Mouse (Mus musculus) forebrain, embryonic 16.5 days (tissue): ENCODE measurements around the gene Gm44596. TPM values are rescaled to one million over a fixed set of nuclear protein-coding genes. Genes with fewer than 3 reads are reported as not detected.

Experiments used
- ATAC-seq: fragments of 200-750 bp; cut with Nextera tagmentation; 2 replicates; pipeline ENCODE4 v1.8.0; 2017; ENCODE audit warnings: mild to moderate bottlenecking, moderate library complexity
- H3K27ac ChIP-seq: fragments of 300-500 bp; sonication (generic); 2 replicates; pipeline ENCODE4 v1.5.1; 2014; ENCODE audit warnings: low read length, control low read depth
- H3K27me3 ChIP-seq: fragments of 300-500 bp; sonication (generic); replicated peaks from 2 replicates; pipeline ENCODE4 v1.6.1; 2014; ENCODE audit warnings: low read length; ENCODE audit not compliant: control insufficient read depth, insufficient read depth
- H3K36me3 ChIP-seq: fragments of 300-500 bp; sonication (generic); 2 replicates; pipeline ENCODE4 v1.6.1; 2014; ENCODE audit not compliant: control insufficient read depth, insufficient read depth
- H3K4me1 ChIP-seq: fragments of 300-500 bp; sonication (generic); replicated peaks from 2 replicates; pipeline ENCODE4 v1.6.1; 2014; ENCODE audit warnings: low read length; ENCODE audit not compliant: control insufficient read depth, insufficient read depth
- H3K4me2 ChIP-seq: fragments of 300-500 bp; sonication (generic); 2 replicates; pipeline ENCODE4 v1.6.1; 2014; ENCODE audit warnings: mild to moderate bottlenecking, low read length, control low read depth
- H3K4me3 ChIP-seq: fragments of 300-500 bp; sonication (generic); replicated peaks from 2 replicates; pipeline ENCODE4 v1.5.1; 2014; ENCODE audit warnings: mild to moderate bottlenecking, low read length, control low read depth
- H3K9ac ChIP-seq: fragments of 300-500 bp; sonication (generic); replicated peaks from 2 replicates; pipeline ENCODE4 v1.6.1; 2014; ENCODE audit warnings: low read depth, low read length, control low read depth
- H3K9me3 ChIP-seq: fragments of 300-500 bp; sonication (generic); 2 replicates; pipeline ENCODE4 v1.6.1; 2016; ENCODE audit warnings: low read length; ENCODE audit not compliant: control insufficient read depth
- WGBS: fragments of 180-500 bp; shearing (Covaris S2); extraction: QIAGEN DNeasy Blood & Tissue Kit; methylation state at CpG from one replicate; pipeline ENCODE4 v1.1.7; 2014; 5-methylcytosine and 5-hydroxymethylcytosine counted together
- polyA plus RNA-seq: library from polyadenylated mRNA; unstranded; fragments of >200 nt; fragmentation: Nextera tagmentation; extraction: Ambion mirVana; gene quantifications from 2 replicates; pipeline ENCODE4 v1.2.1, GENCODE M21; 2015

Gm44596 gene
- polyA plus RNA-seq, 1 experiment from 2014 or later, result not detected

DNA sequence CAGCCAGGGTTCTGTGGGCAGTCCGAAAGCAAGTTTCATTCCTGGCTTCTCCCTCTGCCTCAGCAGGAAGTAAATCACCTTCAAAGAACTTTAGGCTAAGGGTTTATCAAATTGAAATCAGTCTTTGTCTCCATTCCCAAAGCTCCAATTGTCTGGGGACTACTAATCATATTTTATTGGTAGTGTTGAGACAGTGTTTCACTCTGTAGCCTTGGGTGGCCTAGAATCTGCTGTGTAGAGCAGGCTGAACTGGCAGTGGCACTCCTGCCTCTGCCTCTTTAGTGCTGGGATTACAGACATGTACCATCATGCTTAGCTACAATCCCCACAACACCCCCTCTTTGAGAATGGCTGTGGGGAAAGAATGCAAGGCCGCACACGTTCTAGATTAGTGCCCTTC is 46.2 kb downstream of the Gm44596 start:
- no peak overlapping the region for H3K4me3 ChIP-seq
- H3K36me3 ChIP-seq, result no peaks in the 10 kb centered on the region
- H3K27me3 ChIP-seq, result no peaks in the 10 kb centered on the region
- no peak overlapping the region for H3K4me2 ChIP-seq
- 92% methylated on average over 3 of the region's 3 CpGs for WGBS
- no peak for ATAC-seq
- H3K9me3 ChIP-seq, result no peaks in the 10 kb centered on the region
- no peak overlapping the region for H3K9ac ChIP-seq
- peaks cover 7% of the 10 kb centered on the region for H3K4me1 ChIP-seq
- H3K27ac ChIP-seq, result no peak overlapping the region

DNA sequence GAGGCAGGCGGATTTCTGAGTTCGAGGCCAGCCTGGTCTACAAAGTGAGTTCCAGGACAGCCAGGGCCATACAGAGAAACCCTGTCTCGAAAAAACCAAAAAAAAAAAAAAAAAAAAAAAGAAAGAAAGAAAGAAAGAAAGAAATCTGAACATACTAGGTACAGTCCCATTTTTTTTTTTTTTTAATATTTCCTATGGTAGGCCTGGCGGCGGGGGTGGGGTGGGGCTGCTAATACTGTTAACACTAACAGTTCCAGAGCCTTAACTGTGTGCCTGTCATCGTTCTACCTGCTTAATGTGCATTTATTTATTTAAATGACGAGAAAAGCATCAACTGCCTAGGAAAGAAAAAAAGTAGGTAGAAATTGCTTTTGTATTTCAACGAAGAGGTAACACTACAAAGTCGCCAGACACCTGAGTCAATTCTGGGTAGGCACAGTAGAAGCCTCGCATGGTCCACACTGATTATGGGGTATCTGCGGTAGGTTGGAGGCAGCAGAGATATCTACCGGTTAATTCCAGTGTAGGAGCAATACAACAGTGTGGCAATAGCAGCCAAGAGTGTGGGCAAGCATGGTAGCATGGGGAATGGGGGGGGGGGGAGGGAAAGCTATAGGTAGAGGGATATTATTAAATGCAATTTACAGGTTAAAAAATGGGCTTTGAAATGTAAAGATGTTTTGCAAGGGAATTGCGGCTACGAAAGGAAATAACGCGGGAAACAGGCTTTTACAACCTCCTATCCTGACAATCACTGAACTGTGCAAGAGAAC is 48.4 kb downstream of the Gm44596 start:
- Histone ChIP-seq H3K27ac (peak overlapping the region; percentile 98), H3K27me3 (no peaks in the 10 kb centered on the region), H3K36me3 (no peaks in the 10 kb centered on the region), H3K9me3 (no peaks in the 10 kb centered on the region), H3K4me2 (peak overlapping the region; percentile 64), H3K4me3 (peak overlapping the region; percentile 78), H3K9ac (peak overlapping the region; percentile 81), H3K4me1 (peaks cover 7% of the 10 kb centered on the region)
- WGBS, result 43% methylated on average over 14 of the region's 16 CpGs
- peak; percentile 43; the same call in 1 of the 2 replicates for ATAC-seq

DNA sequence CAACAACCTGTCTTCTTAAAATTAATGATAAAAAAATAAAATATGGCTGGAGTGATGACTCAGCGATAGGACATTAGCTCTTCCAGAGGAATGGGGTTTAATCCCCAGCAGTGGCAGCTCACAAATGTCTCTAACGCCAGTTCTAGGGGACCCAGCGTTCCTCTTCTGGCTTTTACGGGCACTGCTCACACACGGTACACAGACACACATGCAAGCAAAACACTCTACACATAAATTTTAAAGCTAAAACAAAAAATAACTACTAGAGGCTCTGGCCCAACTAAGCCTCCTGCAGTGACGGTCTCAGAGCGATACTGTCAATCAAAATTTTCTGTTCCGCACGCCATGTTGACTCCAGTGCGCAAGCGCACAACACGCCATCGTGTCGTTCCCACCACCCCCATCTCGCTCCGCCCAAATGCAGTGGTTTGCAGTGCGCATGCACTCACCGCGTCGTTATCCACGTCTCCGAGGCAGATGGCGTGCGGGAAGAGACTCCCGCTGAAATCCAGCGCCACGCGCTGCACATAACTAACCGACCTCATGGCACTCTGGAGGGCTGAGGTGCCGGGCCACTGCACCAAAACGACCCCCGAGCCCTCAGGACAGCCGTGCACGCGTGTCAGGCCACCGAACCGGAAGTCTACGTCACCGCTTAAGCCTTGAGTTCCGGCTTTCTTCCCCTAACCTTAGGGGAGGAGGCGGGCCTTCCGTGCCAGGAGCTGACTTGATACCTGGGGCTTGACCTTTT is 49.1 kb downstream of the Gm44596 start, which contains the start of gene Itfg2:
Gene Itfg2 (minus strand): TSS at position 663 of the 751 bp plus-strand sequence.
- no peaks in the 10 kb centered on the region for H3K9me3 ChIP-seq

DNA sequence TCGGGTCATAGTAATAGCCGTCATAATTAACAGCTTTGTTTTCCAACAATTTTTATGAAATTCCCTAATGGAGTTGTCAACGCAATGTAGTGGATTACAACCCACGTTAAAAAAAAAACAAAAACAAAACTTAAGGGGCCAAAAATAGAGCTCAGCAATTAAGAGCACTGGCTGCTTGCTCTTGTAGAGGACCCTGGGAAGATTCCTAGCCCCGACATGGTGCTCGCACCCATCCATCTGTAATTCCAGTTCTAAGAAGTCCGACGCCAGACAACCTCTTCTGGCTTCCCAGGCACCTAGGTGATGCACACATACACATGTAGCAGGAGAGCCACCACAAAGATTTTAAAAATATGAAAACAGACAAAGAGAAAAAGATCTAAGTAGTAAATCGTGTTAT is 49.7 kb downstream of the Gm44596 start:
- H3K4me2 ChIP-seq, result peak overlapping the region; percentile 73
- H3K9ac ChIP-seq, result peak overlapping the region; percentile 81
- 17% methylated on average over 9 of the region's 9 CpGs for WGBS
- H3K27me3 ChIP-seq, result no peaks in the 10 kb centered on the region
- H3K27ac ChIP-seq, result peak overlapping the region; percentile 98
- peak overlapping the region; percentile 78 for H3K4me3 ChIP-seq
- ATAC-seq, result no peak
- H3K36me3 ChIP-seq, result peaks cover 7% of the 10 kb centered on the region
- H3K4me1 ChIP-seq, result peaks cover 7% of the 10 kb centered on the region
- H3K9me3 ChIP-seq, result no peaks in the 10 kb centered on the region

More for the DNA sequence above, 49.1 kb downstream of the Gm44596 start, which contains the start of gene Itfg2:
- WGBS, result 0% methylated on average over 42 of the region's 42 CpGs
- H3K4me2 ChIP-seq, result peak within 1 kb of the TSS; percentile 73
- peaks cover 3% of the 10 kb centered on the region; the same call in 1 of the 2 replicates for H3K36me3 ChIP-seq
- peak; percentile 96 for ATAC-seq
- peak within 1 kb of the TSS; percentile 98 for H3K27ac ChIP-seq
- H3K27me3 ChIP-seq, result no peaks in the 10 kb centered on the region
- peak within 1 kb of the TSS; percentile 81 for H3K9ac ChIP-seq
- peaks cover 7% of the 10 kb centered on the region for H3K4me1 ChIP-seq
- H3K4me3 ChIP-seq, result peak within 1 kb of the TSS; percentile 78

DNA sequence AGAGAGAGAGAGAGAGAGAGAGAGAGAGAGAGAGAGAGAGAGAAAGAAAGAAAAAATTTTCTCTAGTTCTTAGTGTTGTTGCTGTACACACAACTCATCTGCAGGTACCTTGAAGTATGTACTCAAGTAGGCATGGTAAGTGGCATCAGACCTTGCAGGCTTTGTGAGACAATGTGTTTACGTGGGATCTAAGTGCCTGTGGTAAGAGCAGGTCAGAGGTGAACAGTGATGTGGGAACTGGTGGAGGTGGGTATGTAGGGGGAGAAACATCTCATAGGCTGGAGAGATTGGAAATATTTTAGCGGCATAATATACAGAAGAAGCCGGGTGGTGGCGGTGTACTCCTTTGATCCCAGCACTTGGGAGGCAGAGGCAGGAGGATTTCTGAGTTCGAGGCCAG is 52.3 kb downstream of the Gm44596 start:
- 93% methylated on average over 5 of the region's 5 CpGs for WGBS
- H3K4me1 ChIP-seq, result peaks cover 10% of the 10 kb centered on the region
- no peak overlapping the region for H3K4me2 ChIP-seq
- no peak for ATAC-seq
- no peak overlapping the region for H3K4me3 ChIP-seq
- H3K36me3 ChIP-seq, result peaks cover 29% of the 10 kb centered on the region
- no peaks in the 10 kb centered on the region for H3K9me3 ChIP-seq
- H3K27ac ChIP-seq, result no peak overlapping the region
- no peaks in the 10 kb centered on the region for H3K27me3 ChIP-seq
- no peak overlapping the region for H3K9ac ChIP-seq

DNA sequence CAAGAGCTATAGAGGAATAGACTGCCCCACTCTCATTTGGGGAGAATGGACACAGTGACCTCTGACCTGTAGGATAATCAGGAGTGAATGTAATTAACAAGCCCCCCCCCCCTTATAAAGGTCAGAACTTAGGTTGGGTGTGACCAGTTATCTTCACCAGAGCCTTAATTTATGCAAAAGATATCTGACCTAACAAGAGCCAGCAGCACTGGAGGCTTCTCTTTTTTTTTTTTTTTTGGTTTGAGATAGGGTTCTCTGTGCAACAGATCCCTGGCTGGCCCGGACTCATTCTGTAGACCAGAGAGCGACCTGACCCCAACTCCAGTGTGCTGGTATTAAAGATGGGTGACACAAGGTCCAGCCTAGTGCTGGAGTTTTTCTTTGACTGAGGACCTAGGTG is 54.0 kb downstream of the Gm44596 start:
- Histone ChIP-seq H3K36me3 (peaks cover 44% of the 10 kb centered on the region), H3K27me3 (no peaks in the 10 kb centered on the region)
- 89% methylated on average over 2 of the region's 2 CpGs for whole genome bisulfite sequencing

DNA sequence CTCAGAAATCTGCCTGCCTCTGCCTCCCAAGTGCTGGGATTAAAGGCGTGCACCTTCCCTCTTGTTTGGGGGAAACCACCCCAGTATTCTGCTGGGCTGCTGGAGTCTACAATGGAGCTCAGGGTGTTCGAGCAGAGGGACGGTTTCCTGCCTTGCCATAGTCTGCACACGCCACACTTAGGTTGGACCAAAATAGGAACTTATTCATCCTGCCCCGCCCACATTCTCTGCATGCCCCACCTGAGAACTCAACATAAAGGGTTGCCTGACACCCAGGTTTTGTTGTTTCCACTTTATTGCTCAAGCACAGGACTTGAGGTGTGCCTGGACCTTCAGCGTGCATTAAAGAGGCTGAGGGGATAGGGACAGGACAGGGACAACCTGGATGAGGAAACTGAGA is 54.5 kb downstream of the Gm44596 start:
- 94% methylated on average over 6 of the region's 6 CpGs for WGBS
- no peak for ATAC-seq
- Histone ChIP-seq H3K9ac (no peak overlapping the region), H3K4me1 (peaks cover 6% of the 10 kb centered on the region), H3K36me3 (peaks cover 47% of the 10 kb centered on the region), H3K4me3 (no peak overlapping the region), H3K9me3 (no peaks in the 10 kb centered on the region), H3K27me3 (no peaks in the 10 kb centered on the region), H3K27ac (no peak overlapping the region), H3K4me2 (no peak overlapping the region)

More for the DNA sequence above, 54.0 kb downstream of the Gm44596 start:
- Histone ChIP-seq H3K4me2 (no peak overlapping the region), H3K27ac (no peak overlapping the region), H3K9ac (no peak overlapping the region), H3K9me3 (no peaks in the 10 kb centered on the region), H3K4me3 (no peak overlapping the region), H3K4me1 (peaks cover 6% of the 10 kb centered on the region)
- no peak for ATAC-seq

DNA sequence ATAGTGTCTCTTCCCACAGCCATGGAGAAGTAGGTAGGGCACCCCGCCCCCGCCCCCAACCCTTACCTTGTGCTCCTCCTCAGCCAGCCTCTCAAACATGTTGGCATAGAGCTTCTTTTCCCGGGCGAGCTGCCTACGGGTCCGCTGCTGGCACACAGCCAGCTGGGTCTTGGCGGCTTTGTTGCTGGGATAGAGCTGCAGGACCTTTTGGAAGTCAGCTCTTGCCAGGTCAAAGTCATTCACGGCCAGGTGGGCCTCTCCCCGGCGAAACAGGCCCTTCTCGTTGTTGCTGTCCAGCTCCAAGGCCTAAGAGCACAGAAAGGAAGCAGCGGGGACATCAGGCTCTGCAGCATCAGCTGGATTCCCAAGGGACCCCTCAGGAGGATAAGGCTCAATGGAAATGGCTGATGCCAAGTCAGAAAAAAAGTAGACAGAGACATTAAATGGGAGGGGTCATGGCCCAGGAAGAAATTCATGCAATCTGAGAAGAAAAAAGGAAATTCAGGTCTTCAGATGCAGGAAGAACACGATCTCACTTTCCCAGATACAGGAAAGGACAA is 57.1 kb downstream of the Gm44596 start:
- Histone ChIP-seq H3K36me3 (peaks cover 57% of the 10 kb centered on the region), H3K27ac (no peak overlapping the region), H3K9ac (no peak overlapping the region), H3K4me3 (no peak overlapping the region), H3K27me3 (no peaks in the 10 kb centered on the region), H3K4me2 (no peak overlapping the region), H3K4me1 (peaks cover 14% of the 10 kb centered on the region), H3K9me3 (no peaks in the 10 kb centered on the region)
- WGBS, result 67% methylated on average over 13 of the region's 13 CpGs
- ATAC-seq, result no peak

DNA sequence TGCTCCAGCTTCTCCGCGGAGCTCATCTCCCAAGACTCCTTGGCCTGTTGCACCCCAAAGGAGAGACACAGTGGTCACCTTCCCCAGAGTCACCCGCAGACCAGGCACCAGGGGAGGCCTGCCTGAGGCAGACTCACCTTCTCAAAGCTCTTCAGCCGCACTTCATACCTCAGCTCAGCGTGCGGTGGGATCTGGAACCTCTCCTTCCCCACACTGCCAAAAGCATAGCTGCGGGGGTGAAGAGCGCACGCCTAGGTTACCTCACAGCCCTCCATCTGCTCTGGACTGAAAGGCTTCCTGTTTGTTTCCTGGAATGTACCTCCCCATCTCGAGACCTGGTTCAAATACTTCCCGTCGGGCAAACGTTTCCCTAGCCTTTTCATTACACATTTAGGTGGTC is 58.3 kb downstream of the Gm44596 start:
- Histone ChIP-seq H3K4me1 (peaks cover 14% of the 10 kb centered on the region), H3K27me3 (no peaks in the 10 kb centered on the region), H3K4me2 (no peak overlapping the region), H3K27ac (no peak overlapping the region), H3K9me3 (no peaks in the 10 kb centered on the region), H3K4me3 (no peak overlapping the region), H3K9ac (no peak overlapping the region), H3K36me3 (peaks cover 57% of the 10 kb centered on the region)
- 91% methylated on average over 13 of the region's 13 CpGs for WGBS
- ATAC-seq, result no peak
